Mouse (Mus musculus) telencephalon, adult 2 months (tissue): Measurements from ENCODE around the gene Acot7.
A peak's percentile ranks its signal among the peaks of the same experiment; 100 is the strongest.

ENCODE experiments used
- DNase-seq: peaks from one replicate; pipeline ENCODE4 v3.0.0-alpha.2; 2011; ENCODE audit warnings: low read depth, low spot score

Acot7 gene

DNA sequence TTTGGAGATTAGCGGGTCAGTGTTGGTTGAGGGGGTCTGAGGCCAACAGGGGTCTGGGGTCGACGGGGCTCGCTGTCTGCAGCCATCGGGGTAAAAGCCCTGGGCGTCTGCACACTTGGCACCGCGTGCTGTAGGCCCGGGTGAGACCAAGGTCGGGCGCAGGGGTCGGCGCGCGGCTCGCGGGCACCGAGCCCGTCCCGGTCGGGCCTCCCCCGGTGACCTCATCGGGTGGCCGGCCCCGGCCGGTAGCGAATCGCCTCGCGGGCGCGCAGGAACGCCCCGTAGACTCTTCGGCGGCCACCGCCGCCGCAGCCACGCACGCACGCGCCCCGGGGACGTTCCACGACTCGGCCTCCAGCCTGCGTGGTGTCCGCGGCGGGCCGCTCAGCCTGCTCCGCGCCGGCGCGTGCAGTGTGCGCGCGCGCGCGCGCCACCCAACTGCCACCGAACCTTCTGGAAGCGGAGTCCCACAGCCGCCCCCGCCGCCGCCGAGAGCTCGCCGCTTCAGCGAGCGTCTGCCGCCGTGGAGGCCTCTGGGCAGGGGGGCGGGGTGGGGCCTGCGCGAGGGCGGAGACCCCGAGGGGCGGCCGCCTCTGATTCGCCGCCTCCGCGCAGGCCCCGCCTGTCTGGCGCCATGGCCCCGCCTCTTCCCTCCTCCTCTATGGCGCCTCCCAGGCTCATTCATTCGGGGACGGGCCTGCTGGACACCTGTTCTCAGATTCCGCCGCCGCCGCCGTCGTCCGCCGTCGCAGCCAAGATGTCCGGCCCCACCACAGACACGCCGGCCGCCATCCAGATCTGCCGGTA, at the start of gene Acot7:
Gene Acot7, plus strand, starts transcription at position 598 of the 807 bp plus-strand sequence.
- peak; percentile 88 for DNase-seq

DNA sequence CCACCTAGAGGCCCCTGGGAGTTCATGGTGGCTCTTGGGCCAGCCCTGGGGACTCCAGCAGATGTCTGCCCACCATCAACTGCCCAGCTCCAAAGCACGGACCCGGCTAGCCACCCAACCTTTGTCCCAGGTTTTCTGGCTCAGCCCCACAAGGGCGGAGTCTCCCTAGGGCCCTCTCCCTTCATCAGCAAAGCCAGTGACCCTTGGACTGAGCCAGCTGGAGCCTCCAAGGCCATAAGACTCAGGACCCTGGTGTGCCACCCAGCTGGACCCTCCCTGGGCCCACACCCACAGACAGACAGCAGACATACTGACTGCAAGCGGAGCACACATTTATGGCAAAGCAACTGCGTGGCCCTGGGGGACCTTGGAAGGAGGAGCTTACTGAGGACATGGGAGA, 49.1 kb upstream of the Acot7 start:
- no peak for DNase-seq

DNA sequence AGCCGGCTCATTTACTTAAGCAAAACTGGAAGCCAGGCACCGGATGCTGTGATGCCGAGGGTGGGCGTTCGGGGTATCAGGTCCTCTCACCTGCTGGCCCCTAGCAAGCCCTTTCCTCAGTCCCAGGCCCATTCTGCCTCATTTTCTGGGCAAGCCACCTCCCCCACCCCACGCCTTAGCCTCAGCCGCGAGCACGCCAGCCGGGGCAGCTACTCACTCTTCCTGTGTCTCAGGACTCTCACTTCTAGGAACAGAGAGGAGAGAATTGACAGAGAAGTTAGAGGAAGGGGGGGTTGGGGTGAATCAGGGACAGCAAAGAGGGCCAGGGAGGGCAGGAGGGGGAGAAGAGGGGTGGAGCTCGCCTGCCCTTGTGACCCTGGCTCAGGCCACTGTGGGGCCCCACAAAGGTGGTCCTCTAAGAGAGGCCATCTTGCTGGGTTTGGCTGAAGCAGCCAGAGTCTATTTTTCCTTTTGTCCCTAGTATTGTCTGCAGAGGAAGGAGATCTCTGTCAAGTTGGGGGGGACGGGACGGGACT, 48.5 kb upstream of the Acot7 start:
- DNase-seq, result no peak

DNA sequence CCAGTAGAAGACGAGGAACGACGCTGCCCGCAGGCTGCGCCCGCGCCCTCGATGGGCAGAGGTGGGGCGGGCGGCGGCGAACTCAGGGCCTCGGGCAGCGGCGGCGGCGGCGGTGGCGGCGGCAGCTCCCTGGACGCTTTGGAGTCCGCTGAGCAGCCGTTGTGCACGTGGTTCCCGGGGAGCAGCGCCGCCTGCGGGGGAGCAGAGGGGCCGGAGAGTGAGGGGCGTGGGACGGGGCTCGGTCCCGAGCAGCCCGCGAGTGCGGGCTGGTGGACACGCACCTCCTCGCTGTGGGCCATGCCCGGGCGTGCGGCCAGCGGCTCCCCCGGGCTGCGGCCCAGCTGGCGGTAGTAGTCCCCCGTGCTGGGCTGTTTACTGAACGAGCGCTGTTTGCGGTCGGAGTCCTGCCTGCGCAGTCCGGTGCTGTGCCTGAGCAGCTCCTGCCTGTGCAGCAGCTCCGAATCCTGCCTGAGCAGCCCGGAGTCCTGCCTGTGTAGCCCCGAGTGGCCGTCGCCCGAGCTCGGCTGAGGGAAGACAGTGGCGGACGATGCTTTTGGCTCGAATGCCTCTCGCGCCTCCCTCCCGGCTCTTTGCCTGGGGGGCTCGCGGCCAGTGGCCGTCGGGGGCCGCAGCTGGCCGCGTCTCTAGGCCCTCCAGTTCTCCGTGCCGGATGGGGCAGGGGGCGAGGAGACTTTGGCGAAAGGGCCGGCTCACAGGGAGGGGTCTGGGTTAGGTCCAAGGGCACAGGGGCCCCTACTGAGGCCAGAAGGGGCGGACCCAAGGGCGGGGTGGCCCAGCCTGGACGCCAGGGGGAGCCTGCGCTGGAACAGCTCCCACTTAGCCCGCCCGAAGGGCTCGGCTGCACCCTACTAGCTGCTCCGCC, 46.9 kb upstream of the Acot7 start:
- no peak for DNase-seq

DNA sequence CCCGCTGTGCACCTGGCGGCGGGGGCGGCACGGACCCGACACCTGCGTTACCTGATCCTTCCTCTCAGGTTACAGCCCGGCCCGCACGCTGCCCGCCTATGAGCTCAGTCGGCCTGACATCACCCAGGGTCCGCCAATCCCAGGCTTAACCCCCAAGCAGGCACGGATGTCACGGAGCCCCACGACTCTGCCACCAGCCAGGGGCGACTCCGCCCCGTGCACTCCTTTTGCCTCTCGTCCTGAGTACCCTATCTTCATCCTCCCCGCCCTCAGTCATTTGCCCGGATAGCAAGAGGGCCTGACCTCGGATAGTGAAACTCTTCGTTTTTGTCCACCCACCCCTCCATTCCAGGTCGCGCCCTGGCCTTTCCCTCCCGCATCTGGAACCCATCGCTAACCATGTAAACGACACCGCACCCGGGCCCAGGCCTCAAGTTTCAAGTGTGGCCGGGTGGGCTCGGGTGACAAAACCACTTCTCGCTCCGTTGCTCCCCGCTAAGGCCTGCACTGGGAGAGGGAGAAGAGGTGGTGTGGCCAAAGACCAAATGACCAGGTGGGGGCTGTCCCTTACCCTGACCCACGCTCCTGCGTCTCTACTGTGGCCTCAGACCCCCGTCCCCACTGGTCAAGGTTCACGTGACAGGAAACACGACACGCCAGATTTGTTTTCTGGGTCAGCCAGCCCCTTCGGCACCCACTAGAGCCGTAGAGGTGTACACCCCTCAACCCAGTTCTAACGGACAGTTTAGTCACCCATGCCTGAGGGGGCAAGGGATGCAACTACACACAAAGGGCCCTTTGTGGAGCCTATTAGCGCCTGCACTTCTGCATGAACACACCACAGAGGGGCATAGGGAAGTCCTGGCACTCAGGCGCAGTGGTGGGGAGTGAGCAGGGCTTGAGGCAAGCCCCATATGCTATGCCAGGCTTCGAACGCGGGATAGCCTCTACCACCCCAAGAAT, 45.8 kb upstream of the Acot7 start:
- DNase-seq, result no peak

DNA sequence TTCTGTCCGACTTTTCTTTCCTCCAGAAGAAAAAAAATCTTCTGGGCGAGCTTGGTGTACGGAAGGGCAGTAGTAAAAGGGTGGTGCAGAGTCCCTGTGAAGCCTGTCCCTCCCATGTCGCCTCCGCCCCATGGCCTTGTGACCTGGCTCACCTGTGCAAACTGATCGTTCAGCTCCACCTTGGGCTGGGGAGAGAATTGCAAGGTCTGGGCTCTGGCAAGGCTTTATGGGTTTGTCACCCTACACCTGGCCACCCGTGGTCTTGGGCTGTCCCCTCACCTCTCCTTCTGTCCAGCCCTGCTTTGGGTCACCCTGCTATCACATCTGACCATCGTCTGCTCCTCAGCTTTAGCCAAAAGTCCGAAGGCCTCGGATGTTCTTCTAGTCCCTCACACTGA, 45.2 kb upstream of the Acot7 start:
- no peak for DNase-seq

DNA sequence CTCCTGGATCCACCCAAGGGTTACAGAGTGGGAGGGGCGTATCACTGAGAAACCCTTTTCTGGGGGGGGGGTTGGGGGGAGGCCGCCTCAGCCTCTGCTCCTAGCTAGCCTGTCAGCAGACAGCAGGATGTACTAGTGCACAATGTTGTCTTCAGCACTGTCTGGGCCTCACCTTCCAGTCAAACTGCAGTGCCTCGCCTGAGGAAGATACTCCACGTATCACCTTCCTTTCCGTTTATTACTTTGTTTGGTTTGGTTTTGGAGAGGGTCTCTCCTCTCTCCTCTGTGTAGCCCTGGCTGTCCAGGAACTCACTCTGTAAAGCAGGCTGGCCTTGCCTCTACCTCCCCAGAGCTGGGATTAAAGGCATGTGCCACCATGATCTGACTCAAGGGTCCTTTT, 44.7 kb upstream of the Acot7 start:
- no peak for DNase-seq

DNA sequence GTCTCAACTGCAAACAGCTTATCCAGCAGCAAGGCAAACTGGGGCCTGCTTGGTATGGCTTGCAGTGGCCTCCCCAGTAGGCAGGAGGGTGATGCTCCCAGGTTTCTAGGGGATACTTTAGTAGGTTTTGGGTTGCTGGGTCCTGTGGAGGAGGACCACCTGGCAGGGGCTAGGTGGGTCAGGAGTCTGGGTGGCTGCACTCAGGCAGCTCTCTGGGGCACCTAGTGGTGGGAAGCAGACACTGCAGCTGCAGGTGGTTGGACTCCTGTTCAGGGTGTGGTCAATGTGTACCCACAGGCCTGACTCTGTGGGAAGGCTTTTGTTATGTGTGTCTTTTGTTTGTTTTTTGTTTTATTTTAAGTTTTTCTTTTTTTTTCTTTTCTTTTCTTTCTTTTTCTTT, 43.4 kb upstream of the Acot7 start:
- DNase-seq, result no peak

DNA sequence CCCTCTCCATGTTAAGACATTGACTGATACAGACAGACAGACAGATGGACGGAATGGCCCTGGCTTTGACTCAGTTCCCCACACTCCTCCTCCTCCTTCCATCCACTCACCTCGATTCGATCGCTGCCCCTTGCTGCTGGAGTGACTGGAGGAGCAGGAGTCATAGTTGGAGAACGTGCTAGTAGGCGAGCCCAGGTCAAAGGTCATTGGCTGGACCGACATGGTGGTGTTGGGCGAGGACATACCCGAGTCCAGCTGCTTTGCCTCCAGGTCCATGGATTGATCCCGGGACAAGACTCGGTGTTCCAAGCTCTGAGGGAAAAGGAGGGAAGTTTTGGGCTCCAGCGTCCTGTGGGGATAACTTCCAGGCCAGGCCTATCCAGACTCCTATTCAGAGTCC, 42.6 kb upstream of the Acot7 start:
- no peak for DNase-seq

DNA sequence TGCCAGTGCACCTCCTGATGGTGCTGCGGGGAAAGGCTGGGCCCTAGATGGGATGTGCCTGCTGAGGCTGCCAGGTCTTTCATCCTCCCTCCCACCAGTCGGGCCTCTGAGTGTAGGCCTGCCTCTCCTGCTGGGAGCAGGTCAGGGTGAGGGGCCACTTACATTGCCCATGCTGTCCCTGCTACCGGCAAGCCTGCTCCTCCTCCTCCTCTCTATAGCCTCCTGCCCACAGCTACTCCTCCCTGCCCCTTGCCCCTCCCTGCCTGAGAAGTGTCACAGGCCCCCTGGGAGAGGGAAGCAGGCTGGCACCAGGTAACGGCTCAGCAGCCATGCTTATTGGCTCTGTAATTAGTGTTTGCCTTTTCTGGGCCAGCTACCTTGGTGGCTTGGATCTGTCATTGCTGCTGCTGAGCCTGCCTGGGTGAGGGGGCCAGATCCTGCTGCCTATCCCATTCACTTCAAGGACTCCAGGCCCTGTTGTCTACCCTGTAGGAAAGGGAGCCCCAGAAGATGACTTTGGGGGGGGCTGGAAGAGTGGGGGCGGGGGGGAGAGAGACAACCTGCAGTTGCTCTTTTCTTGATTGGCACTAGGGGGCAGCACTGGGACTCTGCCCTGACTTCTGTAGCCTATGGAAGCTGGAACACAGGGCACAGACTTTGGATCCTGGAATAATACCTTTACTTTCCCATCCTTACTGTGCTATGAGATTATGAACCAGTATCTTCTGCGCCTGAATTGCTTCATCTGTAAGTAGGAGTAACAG, 41.6 kb upstream of the Acot7 start:
- no peak for DNase-seq

DNA sequence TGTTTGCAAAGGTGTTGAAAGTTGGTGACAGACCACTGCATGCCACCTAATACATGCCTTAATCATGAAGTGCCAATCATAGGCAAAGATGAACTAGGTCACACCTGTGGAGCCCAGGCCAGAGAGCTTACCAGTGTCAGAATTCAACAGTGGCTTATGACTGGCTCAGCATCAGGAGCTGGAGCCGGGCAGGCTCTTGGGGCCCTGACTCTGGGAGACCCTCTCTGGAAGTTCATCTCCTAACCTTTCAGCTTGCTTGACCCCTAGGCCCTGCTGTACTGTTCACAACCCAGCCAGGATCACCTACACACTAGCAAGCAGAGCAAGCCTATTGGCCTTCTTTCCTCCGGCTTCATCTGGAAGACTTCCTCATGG, 41.1 kb upstream of the Acot7 start:
- no peak for DNase-seq

DNA sequence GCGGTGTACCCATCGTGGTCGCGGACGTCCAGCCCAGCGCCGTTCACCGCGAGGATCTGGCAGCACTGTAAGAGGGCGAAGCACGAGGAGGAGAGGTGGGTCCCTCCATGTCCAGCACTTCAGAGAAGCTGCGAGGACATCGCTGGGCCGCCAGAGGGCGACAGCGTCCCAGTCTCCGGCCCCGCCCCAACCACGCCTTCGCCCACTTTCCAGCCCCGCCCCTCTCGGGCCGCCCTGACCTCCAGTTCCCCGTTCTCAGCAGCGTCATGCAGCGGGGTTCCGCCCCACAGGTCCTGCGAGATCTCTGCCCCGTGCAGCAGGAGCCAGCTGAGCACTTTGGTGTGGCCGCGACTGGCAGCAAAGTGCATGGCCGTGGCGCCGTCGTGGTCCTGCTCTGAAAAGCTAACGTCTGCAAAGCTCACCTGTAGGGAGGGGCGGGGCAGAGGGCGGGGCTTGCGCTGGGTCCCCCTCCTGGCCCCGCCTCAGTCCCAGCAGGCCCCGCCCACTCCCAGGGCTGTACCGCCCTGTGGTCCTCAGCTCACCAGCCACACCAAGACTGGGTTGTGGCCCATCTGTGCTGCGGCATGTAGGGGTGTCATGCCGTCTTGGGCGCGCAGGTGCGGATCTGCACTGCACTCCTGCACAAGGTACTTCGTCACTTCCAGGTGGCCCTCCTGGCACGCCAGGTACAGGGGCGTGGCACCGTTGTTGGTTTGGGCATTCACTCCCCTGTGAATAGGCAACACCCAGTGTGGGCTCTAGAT, 39.3 kb upstream of the Acot7 start:
- DNase-seq, result no peak

DNA sequence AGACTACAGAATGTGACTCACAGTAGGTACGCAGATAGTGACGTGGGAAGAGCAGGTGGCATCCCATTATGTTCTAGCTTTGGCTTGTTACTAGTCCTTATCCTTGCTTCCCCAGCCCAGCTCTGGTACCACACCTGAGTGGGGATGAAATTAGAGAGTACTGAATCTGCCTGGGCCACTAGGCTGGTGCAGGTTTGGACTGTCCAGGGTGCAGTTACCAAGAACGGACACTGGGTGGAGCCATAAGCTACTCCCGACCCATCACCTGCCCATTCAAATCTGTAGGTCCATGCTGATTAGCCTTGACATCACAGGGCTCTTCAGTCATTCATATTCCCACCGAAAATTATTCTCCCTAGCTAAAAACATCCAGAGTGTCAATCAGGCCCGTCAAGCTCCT, 37.5 kb upstream of the Acot7 start:
- no peak for DNase-seq

DNA sequence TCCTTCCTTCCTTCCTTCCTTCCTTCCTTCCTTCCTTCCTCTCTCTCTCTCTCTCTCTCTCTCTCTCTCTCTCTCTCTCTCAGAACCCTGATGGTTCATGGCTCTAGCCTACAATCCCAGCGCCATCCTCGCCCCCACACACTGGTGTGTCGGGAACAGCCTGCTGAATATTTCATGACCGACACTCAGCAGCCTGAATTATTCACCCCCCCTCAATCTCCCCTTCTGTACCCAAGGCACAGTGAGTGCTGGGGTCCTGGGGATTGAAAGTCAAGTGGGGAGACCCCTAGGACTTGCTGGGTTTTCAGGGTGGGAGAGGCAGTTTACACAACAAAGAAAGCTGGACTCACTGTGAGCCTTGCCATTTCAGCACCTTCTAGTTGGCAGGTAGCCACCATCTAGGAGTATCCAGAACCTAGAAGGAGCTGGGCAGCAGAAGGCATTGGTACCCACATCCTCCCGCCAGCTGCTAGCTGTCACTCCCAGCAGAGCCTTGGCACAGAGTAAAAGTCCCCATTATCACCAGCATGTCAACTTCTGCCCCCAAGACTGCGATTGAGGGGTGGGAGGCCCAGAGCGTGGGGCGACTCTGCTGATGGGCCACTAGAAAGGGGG, 36.3 kb upstream of the Acot7 start:
- DNase-seq, result no peak

DNA sequence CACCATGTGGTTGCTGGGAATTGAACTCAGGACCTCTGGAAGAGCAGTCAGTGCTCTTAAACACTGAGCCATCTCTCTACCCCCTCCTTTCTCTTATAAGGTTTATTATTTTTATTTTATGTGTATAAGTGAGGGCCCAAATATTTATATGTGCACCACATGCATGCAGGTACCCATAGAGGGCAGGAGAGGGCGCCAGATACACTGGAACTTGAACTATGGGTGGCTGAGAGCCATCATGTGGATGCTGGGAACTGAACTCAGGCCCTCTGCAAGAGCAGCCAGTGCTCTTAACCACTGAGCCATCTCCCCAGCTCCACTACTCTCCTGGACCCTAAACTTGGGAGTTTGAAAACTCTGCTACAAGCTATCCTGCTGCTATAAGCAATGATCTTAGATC, 34.3 kb upstream of the Acot7 start:
- DNase-seq, result no peak

DNA sequence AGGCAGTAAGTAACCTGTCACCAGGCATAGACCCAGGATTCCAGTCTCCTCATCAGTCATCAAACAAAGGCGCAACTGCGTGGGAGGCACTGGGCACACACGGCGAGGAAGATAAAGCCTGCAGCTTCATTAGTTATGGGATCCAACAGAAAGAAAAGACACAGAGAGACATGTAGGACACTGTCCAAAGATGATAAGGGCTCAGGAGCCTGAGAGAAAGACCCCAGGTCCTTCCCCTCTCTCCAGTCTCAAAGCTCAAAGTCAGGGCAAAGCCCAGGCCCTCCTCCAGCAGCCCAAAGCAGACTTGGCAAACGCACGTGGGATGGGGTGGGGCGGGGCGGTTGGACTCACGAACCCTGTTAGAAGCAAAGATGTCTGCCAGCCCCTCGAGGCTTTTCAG, 32.5 kb upstream of the Acot7 start:
- no peak for DNase-seq

DNA sequence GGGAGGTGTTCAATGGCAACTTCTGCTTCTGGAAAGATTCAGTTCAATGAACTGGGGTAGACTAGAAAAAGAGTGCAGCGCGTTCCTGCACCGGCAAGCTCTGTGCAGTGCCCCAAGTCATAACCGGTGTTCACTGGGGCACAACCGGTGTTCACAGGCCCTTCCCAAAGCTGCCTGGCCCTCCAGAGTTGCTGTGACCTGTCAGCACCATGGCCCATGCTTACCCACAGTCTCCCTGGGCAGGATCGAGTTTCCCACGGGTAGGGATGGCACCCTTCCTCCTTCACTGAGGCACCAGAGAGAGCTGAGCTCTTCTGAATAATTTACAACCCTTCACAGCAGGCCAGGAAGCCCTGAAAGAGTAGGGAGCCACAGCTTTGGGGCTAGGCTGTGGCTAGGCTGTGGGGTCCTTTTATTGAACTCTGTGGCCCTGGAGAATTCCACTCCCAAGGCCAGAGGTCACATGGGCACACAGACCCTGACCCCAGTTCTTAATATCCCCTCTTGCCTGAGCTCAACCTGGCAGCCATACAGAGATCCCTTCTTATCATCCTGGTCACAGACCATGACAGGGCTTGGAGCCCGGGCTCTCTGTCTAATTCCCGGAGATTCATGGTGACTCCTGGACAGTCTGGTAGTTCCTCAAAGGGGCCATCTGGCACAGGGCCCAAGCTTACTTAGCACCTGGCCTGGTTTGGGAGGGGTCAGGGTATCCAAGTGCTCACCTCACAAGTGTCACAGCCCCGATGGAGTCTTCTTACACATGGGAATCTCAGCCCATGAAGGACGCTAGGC, 31.7 kb upstream of the Acot7 start:
- DNase-seq, result no peak

DNA sequence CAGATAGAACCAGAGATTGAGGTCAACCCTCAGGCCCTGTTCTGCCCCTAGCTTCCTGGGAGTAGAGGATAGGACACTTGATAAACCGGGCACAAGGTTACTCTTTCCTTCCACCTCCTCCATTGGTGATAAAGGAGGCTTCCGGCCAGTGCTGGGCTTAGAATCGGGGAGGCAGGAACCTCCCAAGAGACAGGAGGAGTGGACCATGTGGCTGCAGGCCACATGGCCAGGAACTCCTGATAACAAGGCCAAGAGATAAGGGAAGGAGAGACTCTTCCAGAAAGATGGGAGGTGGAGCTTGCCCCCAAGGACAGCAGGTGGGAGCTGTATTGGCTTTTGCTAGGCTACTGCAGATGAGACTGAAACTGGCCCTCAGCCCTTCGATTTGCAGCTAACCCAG, 27.4 kb upstream of the Acot7 start:
- no peak for DNase-seq

DNA sequence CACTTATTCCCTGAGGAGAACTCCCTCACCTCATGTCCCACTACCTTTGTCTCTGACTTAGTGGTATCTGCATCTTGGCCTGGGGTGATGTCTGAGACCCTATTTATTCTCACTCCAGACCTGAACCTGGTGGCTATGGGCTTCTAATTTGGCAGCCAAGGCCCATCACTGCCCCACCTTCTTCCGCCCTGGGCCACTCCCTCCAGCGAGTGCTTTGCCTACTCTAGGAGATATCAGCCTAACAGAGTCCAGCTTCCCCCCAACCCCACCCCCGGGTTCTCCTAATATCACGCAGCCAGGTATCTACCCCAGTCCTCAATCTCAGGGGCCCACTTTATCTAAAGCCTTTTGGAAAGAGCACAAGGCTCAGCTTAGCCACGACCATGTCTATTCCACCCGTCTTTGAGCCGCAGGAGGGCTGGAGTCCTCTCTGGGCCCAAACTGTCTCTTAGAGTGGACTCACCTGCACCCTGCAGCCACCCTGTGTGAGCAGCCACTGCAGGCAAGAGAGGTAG, 26.4 kb upstream of the Acot7 start:
- no peak for DNase-seq
